Mouse (Mus musculus) embryo, embryonic 9.5 days (tissue): ENCODE data around the gene Gm12666.
"Not testable (repeated sequence)": the region's sequence is repeated elsewhere in the genome, so short reads cannot be mapped to it uniquely, and the experiment has no call there.

Experiments used
- DNase-seq: peaks from one replicate; pipeline ENCODE4 v3.0.0-alpha.2; 2017; ENCODE audit errors: extremely low spot score

Gene Gm12666

GRCm38 (mm10) chr4:92191649-92192048, at the start of gene Gm12666:
Gm12666 (minus strand) TSS chr4:92191749.
- not testable (repeated sequence) for DNase-seq

GRCm38 (mm10) chr4:92226326-92226725, 34.8 kb upstream of the Gm12666 start:
- DNase-seq: no peak

- DNase-seq: no peak
Measured at GRCm38 (mm10) chr4:92216286-92216685, 24.7 kb upstream of the Gm12666 start.

- no peak for DNase-seq
Measured at GRCm38 (mm10) chr4:92152646-92153045, 38.9 kb downstream of the Gm12666 start.

GRCm38 (mm10) chr4:92147134-92147533, 44.4 kb downstream of the Gm12666 start, which contains the start of gene Izumo3:
Izumo3 (minus strand) TSS chr4:92147234.
- no peak for DNase-seq
